Mouse (Mus musculus) myocyte (in vitro differentiated cells): ENCODE results near the gene Myo18a.

Source experiments
- CEBPB ChIP-seq: IDR thresholded peaks from 2 replicates; pipeline ENCODE4 v1.6.1; 2011; ENCODE audit warnings: mild to moderate bottlenecking, moderate library complexity; ENCODE audit not compliant: poor library complexity, insufficient read depth, severe bottlenecking
- E2F4 ChIP-seq: IDR thresholded peaks from one replicate; pipeline ENCODE4 v1.6.1; 2011; ENCODE audit warnings: mild to moderate bottlenecking, control low read depth, moderate library complexity; ENCODE audit not compliant: insufficient read depth
- MAX ChIP-seq: IDR thresholded peaks from one replicate; pipeline ENCODE4 v1.6.1; 2011; ENCODE audit warnings: low read depth, mild to moderate bottlenecking, control low read depth
- MYOD1 ChIP-seq, 3 experiments: IDR thresholded peaks; one replicate each; pipeline ENCODE4 v1.6.1; 2011; ENCODE audit warnings: control low read depth in 2 of 3, low read depth in 2 of 3, mild to moderate bottlenecking in 2 of 3, moderate library complexity in 1 of 3; ENCODE audit not compliant: insufficient read length in 2 of 3, control insufficient read depth in 1 of 3
- MYOG ChIP-seq, 3 experiments: IDR thresholded peaks; one replicate each; pipeline ENCODE4 v1.6.1; 2011; ENCODE audit warnings: control low read depth in 2 of 3, low read depth in 2 of 3, mild to moderate bottlenecking in 2 of 3; ENCODE audit not compliant: insufficient read length in 2 of 3, control insufficient read depth in 1 of 3, insufficient read depth in 1 of 3
- POLR2A ChIP-seq: IDR thresholded peaks from one replicate; pipeline ENCODE4 v1.6.1; 2011; ENCODE audit warnings: low read depth, mild to moderate bottlenecking, control low read depth, moderate library complexity; ENCODE audit not compliant: insufficient read length
- POLR2AphosphoS2 ChIP-seq: IDR thresholded peaks from one replicate; pipeline ENCODE4 v1.6.1; 2011; ENCODE audit warnings: low read depth, control low read depth; ENCODE audit not compliant: insufficient read length
- USF1 ChIP-seq: IDR thresholded peaks from one replicate; pipeline ENCODE4 v1.6.1; 2011; ENCODE audit warnings: low read depth, mild to moderate bottlenecking, control low read depth, moderate library complexity

DNA sequence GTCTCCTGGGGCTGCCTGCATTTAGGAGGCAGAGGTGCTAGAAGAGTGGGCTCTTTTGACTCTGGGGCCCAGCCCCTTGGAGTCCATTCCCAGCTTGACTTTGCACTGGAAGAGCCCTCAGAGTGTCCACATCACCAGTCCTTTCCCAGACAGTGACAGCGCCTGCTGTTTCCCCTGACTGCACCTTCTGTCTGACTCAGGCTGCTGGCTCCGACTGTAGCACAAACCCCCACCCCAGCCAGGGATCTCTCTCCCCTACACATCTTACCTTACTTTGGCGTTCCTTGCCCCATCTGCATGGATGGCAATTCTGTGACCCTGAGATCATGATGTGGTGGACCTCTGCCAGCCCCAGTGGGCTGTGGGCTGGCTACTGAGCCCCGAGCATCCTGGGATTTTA lies 46.2 kb downstream of the Myo18a start:
- TF ChIP-seq MAX (no peak), USF1 (no peak), MYOD1 (IDR thresholded peaks at IDR 0.05; ENCODE audit: control insufficient read depth in 1 of 3, insufficient read length in 2 of 3, low read depth in 2 of 3) (no peak), POLR2A (no peak), MYOG (IDR thresholded peaks at IDR 0.05; ENCODE audit: control insufficient read depth in 1 of 3, insufficient read depth in 1 of 3, insufficient read length in 2 of 3, low read depth in 2 of 3) (no peak), CEBPB (no peak), POLR2AphosphoS2 (no peak), E2F4 (no peak)
